Mouse (Mus musculus) MEL (cell line): ENCODE results near the gene Sap25. TPM values are rescaled to one million over a fixed set of nuclear protein-coding genes. Genes with fewer than 3 reads are reported as not detected.
A peak's percentile ranks its signal among the peaks of the same experiment; 100 is the strongest.

Experiments
- DNase-seq: peaks from one replicate; pipeline ENCODE4 v3.0.0; 2011; ENCODE audit warnings: low read depth, low spot score
- H3K27ac ChIP-seq: 2 replicates; pipeline ENCODE4 v1.5.1; 2012; ENCODE audit warnings: low read depth, mild to moderate bottlenecking, control low read depth, low read length, moderate library complexity; ENCODE audit not compliant: control insufficient read depth
- H3K27me3 ChIP-seq, 2 experiments: fragments of 150-350 bp in 1 of 2; sonication (generic) in 1 of 2; 2 replicates each; pipeline ENCODE4 v1.6.1; 2012; ENCODE audit warnings: low read length in 2 of 2, mild to moderate bottlenecking in 2 of 2, improper control_type of control experiment in 1 of 2, moderate library complexity in 1 of 2; ENCODE audit not compliant: insufficient read depth in 2 of 2, control insufficient read depth in 1 of 2
- H3K36me3 ChIP-seq, 2 experiments: 2 replicates each; pipeline ENCODE4 v1.6.1; 2012 to 2014; ENCODE audit warnings: low read length in 2 of 2, improper control_type of control experiment in 1 of 2, inconsistent platforms in 1 of 2, mild to moderate bottlenecking in 1 of 2; ENCODE audit not compliant: insufficient read depth in 2 of 2, control insufficient read depth in 1 of 2
- H3K4me1 ChIP-seq, 2 experiments: fragments of 150-350 bp in 1 of 2; sonication (generic) in 1 of 2; 2 replicates each; pipeline ENCODE4 v1.6.1; 2012; ENCODE audit warnings: low read length in 2 of 2, improper control_type of control experiment in 1 of 2, mild to moderate bottlenecking in 1 of 2; ENCODE audit not compliant: insufficient read depth in 2 of 2, control insufficient read depth in 1 of 2
- H3K4me3 ChIP-seq, 2 experiments: fragments of 150-350 bp in 1 of 2; sonication (generic) in 1 of 2; 2 replicates each; pipeline ENCODE4 v1.5.1; 2012; ENCODE audit warnings: low read depth in 2 of 2, low read length in 2 of 2, mild to moderate bottlenecking in 2 of 2, moderate library complexity in 2 of 2, control low read depth in 1 of 2, improper control_type of control experiment in 1 of 2; ENCODE audit not compliant: control insufficient read depth in 1 of 2, insufficient read depth in 1 of 2
- H3K79me2 ChIP-seq: 2 replicates; pipeline ENCODE4 v1.6.1; 2012; ENCODE audit warnings: mild to moderate bottlenecking, low read length, moderate library complexity; ENCODE audit not compliant: control insufficient read depth, poor library complexity, insufficient read depth
- H3K9ac ChIP-seq: 2 replicates; pipeline ENCODE4 v1.6.1; 2012; ENCODE audit warnings: low read depth, mild to moderate bottlenecking, control low read depth, low read length, moderate library complexity; ENCODE audit not compliant: control insufficient read depth, poor library complexity, severe bottlenecking
- H3K9me3 ChIP-seq: fragments of 150-350 bp; sonication (generic); replicated peaks from 2 replicates; pipeline ENCODE4 v1.6.1; 2012; ENCODE audit warnings: mild to moderate bottlenecking, low read length, improper control_type of control experiment, moderate library complexity; ENCODE audit not compliant: insufficient read depth
- EP300 ChIP-seq, 2 experiments: IDR thresholded peaks; 2 replicates each; pipeline ENCODE4 v1.6.1; 2011; ENCODE audit warnings: improper control_type of control experiment in 2 of 2, low read length in 2 of 2, low read depth in 1 of 2, mild to moderate bottlenecking in 1 of 2
- ETS1 ChIP-seq: IDR thresholded peaks from 2 replicates; pipeline ENCODE4 v1.6.1; 2012; ENCODE audit warnings: low read depth, mild to moderate bottlenecking, inconsistent platforms, low read length, improper control_type of control experiment, moderate library complexity
- GATA1 ChIP-seq: IDR thresholded peaks from 2 replicates; pipeline ENCODE4 v1.6.1; 2011; ENCODE audit warnings: low read depth, low read length, improper control_type of control experiment
- HCFC1 ChIP-seq: IDR thresholded peaks from 2 replicates; pipeline ENCODE4 v1.6.1; 2012; ENCODE audit warnings: low read depth, mild to moderate bottlenecking, inconsistent platforms, low read length, improper control_type of control experiment, moderate library complexity
- JUND ChIP-seq: IDR thresholded peaks from 2 replicates; pipeline ENCODE4 v1.6.1; 2011; ENCODE audit warnings: low read depth, mild to moderate bottlenecking, improper control_type of control experiment, low read length
- KAT2A ChIP-seq: conservative IDR thresholded peaks from 2 replicates; pipeline ENCODE4 v1.6.1; 2012; ENCODE audit warnings: low read depth, low read length, improper control_type of control experiment, inconsistent platforms
- MAFK ChIP-seq: IDR thresholded peaks from 2 replicates; pipeline ENCODE4 v1.6.1; 2011; ENCODE audit warnings: low read depth, mild to moderate bottlenecking, low read length, improper control_type of control experiment, borderline replicate concordance
- MXI1 ChIP-seq: IDR thresholded peaks from 2 replicates; pipeline ENCODE4 v1.6.1; 2011; ENCODE audit warnings: mild to moderate bottlenecking, low read depth, low read length, improper control_type of control experiment
- MYB ChIP-seq: IDR thresholded peaks from 2 replicates; pipeline ENCODE4 v1.6.1; 2011; ENCODE audit warnings: mild to moderate bottlenecking, low read depth, low read length, improper control_type of control experiment
- NELFE ChIP-seq: IDR thresholded peaks from 2 replicates; pipeline ENCODE4 v1.6.1; 2011; ENCODE audit warnings: low read depth, low read length, improper control_type of control experiment
- NRF1 ChIP-seq: IDR thresholded peaks from 2 replicates; pipeline ENCODE4 v1.6.1; 2014; ENCODE audit warnings: low read depth, mild to moderate bottlenecking, inconsistent platforms, low read length, improper control_type of control experiment, moderate library complexity; ENCODE audit not compliant: poor library complexity, insufficient read depth, severe bottlenecking
- ZKSCAN1 ChIP-seq: IDR thresholded peaks from 2 replicates; pipeline ENCODE4 v1.6.1; 2012; ENCODE audit warnings: low read depth, mild to moderate bottlenecking, inconsistent platforms, low read length, improper control_type of control experiment, moderate library complexity
- ZMIZ1 ChIP-seq: IDR thresholded peaks from 2 replicates; pipeline ENCODE4 v1.6.1; 2012; ENCODE audit warnings: low read depth, mild to moderate bottlenecking, inconsistent platforms, low read length, improper control_type of control experiment, moderate library complexity
- ZNF384 ChIP-seq: IDR thresholded peaks from 2 replicates; pipeline ENCODE4 v1.6.1; 2012; ENCODE audit warnings: low read depth, mild to moderate bottlenecking, inconsistent platforms, low read length, improper control_type of control experiment
- polyA plus RNA-seq, 2 experiments: library from polyadenylated mRNA; stranded (reverse) in 1 of 2; unstranded in 1 of 2; fragments of >175 nt in 1 of 2; fragments of >200 nt in 1 of 2; gene quantifications; 2 replicates each; pipeline versions ENCODE4 v1.2.1 to v1.2.4; 2012; ENCODE audit warnings: low replicate concordance in 2 of 2, low read depth in 1 of 2; ENCODE audit not compliant: insufficient read length in 2 of 2, insufficient read depth in 1 of 2, missing spikeins in 1 of 2
- total RNA-seq: library from RNA; depleted of rRNA; stranded (reverse); fragments of 300-350 nt; gene quantifications from 2 replicates; pipeline ENCODE4 v1.2.3, GENCODE M21; 2012

Sap25 gene
- total and polyA plus RNA-seq, 3 experiments = 1.9 to 22.7 TPM; not detected in 1

- no peak for TF ChIP-seq JUND
- TF ChIP-seq MXI1 = no peak; the same call in 1 of the 2 replicates
- peak; percentile 75 for TF ChIP-seq NELFE
These were observed 40.3 kb upstream of the Sap25 start, which contains the start of gene Mospd3 (continued) for GRCm38 (mm10) chr5:137600619-137601364.

DNA sequence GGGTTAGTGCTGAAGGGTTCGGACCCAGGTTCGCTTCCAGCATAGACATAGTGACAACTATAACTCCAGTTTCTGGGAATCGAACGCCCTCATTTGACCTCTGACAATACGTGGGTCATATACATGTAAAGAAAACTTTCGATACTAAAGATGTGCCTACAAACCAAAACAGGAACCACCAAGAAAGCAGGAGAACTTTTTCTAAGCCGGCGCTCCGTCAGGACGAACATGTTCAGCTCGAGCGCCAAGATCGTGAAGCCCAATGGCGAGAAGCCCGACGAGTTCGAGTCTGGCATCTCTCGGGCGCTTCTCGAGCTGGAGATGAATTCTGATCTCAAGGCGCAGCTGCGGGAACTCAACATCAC is 39.8 kb upstream of the Sap25 start:
- peaks cover 10 to 30% of the 10 kb centered on the region in 2 experiments for H3K4me1 ChIP-seq
- H3K36me3 ChIP-seq = peaks cover 0 to 16% of the 10 kb centered on the region in 2 experiments; a peak in 2 of 4 replicates
- TF ChIP-seq HCFC1 (no peak), EP300 (IDR thresholded peaks at IDR 0.05; ENCODE audit: low read depth in 1 of 2, low read length in 2 of 2) (peak in 1 of 2 experiments; percentile 53; a peak in 1 of 4 replicates), MXI1 (peak; percentile 44; the same call in 1 of the 2 replicates), ETS1 (peak; percentile 33; the same call in 1 of the 2 replicates)
- DNase-seq = peak; percentile 78
- H3K9me3 ChIP-seq = no peaks in the 10 kb centered on the region
- no peaks in the 10 kb centered on the region for H3K27me3 ChIP-seq
- H3K79me2 ChIP-seq = peaks cover 14% of the 10 kb centered on the region
- H3K27ac ChIP-seq = peak overlapping the region; percentile 95
- peak overlapping the region; percentile 56 to 99 for H3K4me3 ChIP-seq
- H3K9ac ChIP-seq = peak overlapping the region; percentile 87

- no peak overlapping the region for H3K9ac ChIP-seq
- no peaks in the 10 kb centered on the region for H3K27me3 ChIP-seq
- no peaks in the 10 kb centered on the region for H3K9me3 ChIP-seq
- TF ChIP-seq GATA1 = no peak
- TF ChIP-seq ZNF384 = no peak
- no peak for TF ChIP-seq ZMIZ1
- no peak for TF ChIP-seq KAT2A
- TF ChIP-seq NRF1 = no peak
- no peak for TF ChIP-seq MAFK
- TF ChIP-seq MYB = no peak
- no peak for TF ChIP-seq ZKSCAN1
- TF ChIP-seq, all 39 proteins: peak for 0
- Histone ChIP-seq H3K36me3 (peaks cover 0 to 3% of the 10 kb centered on the region in 2 experiments; a peak in 2 of 4 replicates), H3K4me3 (no peak overlapping the region), H3K27ac (no peak overlapping the region), H3K4me1 (peaks cover 0 to 4% of the 10 kb centered on the region in 2 experiments; a peak in 2 of 4 replicates), H3K79me2 (no peaks in the 10 kb centered on the region)
- no peak for DNase-seq
These were observed 33.1 kb upstream of the Sap25 start for GRCm38 (mm10) chr5:137607860-137608653.
